Mouse (Mus musculus): ENCODE data around the gene Nt5c1b.

- TF ChIP-seq CTCF (IDR thresholded peaks at IDR 0.05; ENCODE audit: borderline replicate concordance, insufficient read depth, low read length) (no peak), POLR2A (IDR thresholded peaks at IDR 0.05; ENCODE audit: low read depth, low read length) (no peak)
Measured at GRCm38 (mm10) chr12:10357756-10358155, 12.0 kb upstream of the Nt5c1b start.
